Mouse (Mus musculus): Measurements from ENCODE around the gene Pla2g15.

DNA sequence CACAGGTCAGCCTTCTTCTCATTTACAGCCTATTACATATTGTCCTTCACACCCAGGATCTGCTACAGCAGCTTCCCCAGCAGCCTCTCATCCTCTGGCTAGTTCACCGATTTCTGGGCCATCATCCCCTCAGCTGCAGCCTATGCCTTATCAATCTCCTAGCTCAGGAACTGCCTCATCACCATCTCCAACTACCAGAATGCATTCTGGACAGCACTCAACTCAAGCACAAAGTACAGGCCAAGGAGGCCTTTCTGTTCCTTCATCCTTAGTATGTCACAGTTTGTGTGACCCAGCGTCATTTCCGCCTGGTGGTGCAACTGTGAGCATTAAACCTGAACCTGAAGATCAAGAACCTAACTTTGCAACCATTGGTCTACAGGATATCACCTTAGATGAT, 41.5 kb upstream of the Pla2g15 start:
- TF ChIP-seq CTCF (conservative IDR thresholded peaks at IDR 0.05; ENCODE audit: insufficient read depth, insufficient read length, low read depth, low read length) (no peak), POLR2A (IDR thresholded peaks at IDR 0.05; ENCODE audit: low read depth, low read length) (no peak)
